Mouse (Mus musculus) hindbrain, embryonic 14.5 days (tissue): ENCODE results near the gene Cep104. TPM values are rescaled to one million over a fixed set of nuclear protein-coding genes. Genes with fewer than 3 reads are reported as not detected.
A peak's percentile ranks its signal among the peaks of the same experiment; 100 is the strongest.

Experiments used
- ATAC-seq: fragments of 200-750 bp; cut with Nextera tagmentation; 2 replicates; pipeline ENCODE4 v1.8.0; 2017; ENCODE audit warnings: moderate number of reproducible peaks, mild to moderate bottlenecking, moderate TSS enrichment, moderate library complexity; ENCODE audit not compliant: low FRiP score
- DNase-seq: peaks from one replicate; pipeline ENCODE4 v3.0.0-alpha.2; 2015; ENCODE audit warnings: low spot score
- H3K27ac ChIP-seq: fragments of 300-500 bp; sonication (generic); 2 replicates; pipeline ENCODE4 v1.5.1; 2014; ENCODE audit warnings: mild to moderate bottlenecking, moderate library complexity
- H3K27me3 ChIP-seq: fragments of 300-500 bp; sonication (generic); 2 replicates; pipeline ENCODE4 v1.6.1; 2014; ENCODE audit warnings: mild to moderate bottlenecking, low read length, mixed read lengths; ENCODE audit not compliant: control insufficient read depth, insufficient read depth
- H3K36me3 ChIP-seq: fragments of 300-500 bp; sonication (generic); replicated peaks from 2 replicates; pipeline ENCODE4 v1.6.1; 2014; ENCODE audit not compliant: control insufficient read depth, insufficient read depth
- H3K4me1 ChIP-seq: fragments of 300-500 bp; sonication (generic); replicated peaks from 2 replicates; pipeline ENCODE4 v1.6.1; 2014; ENCODE audit warnings: antibody characterized with exemption, low read length, mixed read lengths; ENCODE audit not compliant: control insufficient read depth, insufficient read depth
- H3K4me2 ChIP-seq: fragments of 300-500 bp; sonication (generic); replicated peaks from 2 replicates; pipeline ENCODE4 v1.6.1; 2014; ENCODE audit warnings: mild to moderate bottlenecking, moderate library complexity
- H3K4me3 ChIP-seq: fragments of 300-500 bp; sonication (generic); replicated peaks from 2 replicates; pipeline ENCODE4 v1.5.1; 2014; ENCODE audit warnings: mild to moderate bottlenecking, low read length
- H3K9ac ChIP-seq: fragments of 300-500 bp; sonication (generic); 2 replicates; pipeline ENCODE4 v1.6.1; 2014
- H3K9me3 ChIP-seq: fragments of 300-500 bp; sonication (generic); 2 replicates; pipeline ENCODE4 v1.6.1; 2016; ENCODE audit warnings: low read length; ENCODE audit not compliant: control insufficient read depth
- WGBS: fragments of 180-500 bp; shearing (Covaris S2); extraction: QIAGEN DNeasy Blood & Tissue Kit; methylation state at CpG from one replicate; pipeline ENCODE4 v1.1.7; 2014; 5-methylcytosine and 5-hydroxymethylcytosine counted together
- polyA plus RNA-seq: library from polyadenylated mRNA; unstranded; fragments of >200 nt; fragmentation: Nextera tagmentation; extraction: Ambion mirVana; gene quantifications from 2 replicates; pipeline ENCODE4 v1.2.1, GENCODE M21; 2014

The Cep104 gene
- polyA plus RNA-seq, 1 experiment from 2014 or later, result 15.3 TPM

GRCm38 (mm10) chr4:153951692-153952091 is 23.3 kb upstream of the Cep104 start:
- H3K36me3 ChIP-seq, result no peaks in the 10 kb centered on the region
- no peaks in the 10 kb centered on the region for H3K27me3 ChIP-seq
- H3K27ac ChIP-seq, result peak overlapping the region; percentile 38; the same call in 1 of the 2 replicates
- no peak for ATAC-seq
- H3K9ac ChIP-seq, result no peak overlapping the region
- H3K4me2 ChIP-seq, result no peak overlapping the region
- H3K4me1 ChIP-seq, result peaks cover 4% of the 10 kb centered on the region; the same call in 1 of the 2 replicates
- DNase-seq, result no peak
- no peak overlapping the region for H3K4me3 ChIP-seq
- no peaks in the 10 kb centered on the region for H3K9me3 ChIP-seq
- WGBS, result 18% methylated on average over 5 of the region's 5 CpGs

- Histone ChIP-seq H3K4me2 (no peak overlapping the region), H3K27ac (peak overlapping the region; percentile 29; the same call in 1 of the 2 replicates), H3K36me3 (peaks cover 11% of the 10 kb centered on the region), H3K27me3 (no peaks in the 10 kb centered on the region), H3K4me1 (peaks cover 16% of the 10 kb centered on the region), H3K9me3 (no peaks in the 10 kb centered on the region), H3K4me3 (no peak overlapping the region), H3K9ac (no peak overlapping the region)
- WGBS, result 70% methylated on average over 8 of the region's 8 CpGs
- DNase-seq (no peak), ATAC-seq (no peak)
These were observed 19.3 kb upstream of the Cep104 start for GRCm38 (mm10) chr4:153955651-153956050.

GRCm38 (mm10) chr4:153956569-153957405 is 18.2 kb upstream of the Cep104 start, which contains the start of gene A430005L14Rik:
Gene A430005L14Rik, plus strand, starts transcription at chr4:153957237.
- WGBS, result 2% methylated on average over 65 of the region's 67 CpGs
- H3K27ac ChIP-seq, result peak within 1 kb of the TSS; percentile 91

GRCm38 (mm10) chr4:153957444-153958250 is 17.3 kb upstream of the Cep104 start:
- H3K27ac ChIP-seq, result peak overlapping the region; percentile 85
- peak overlapping the region; percentile 90 for H3K4me2 ChIP-seq
- DNase-seq, result peak; percentile 24
- no peaks in the 10 kb centered on the region for H3K27me3 ChIP-seq
- ATAC-seq, result peak; percentile 55
- H3K4me1 ChIP-seq, result peaks cover 16% of the 10 kb centered on the region
- whole genome bisulfite sequencing, result under 1% methylated on average over 36 of the region's 37 CpGs
- H3K36me3 ChIP-seq, result peaks cover 31% of the 10 kb centered on the region
- peak overlapping the region; percentile 92 for H3K9ac ChIP-seq
- no peaks in the 10 kb centered on the region for H3K9me3 ChIP-seq
- H3K4me3 ChIP-seq, result peak overlapping the region; percentile 83

More at GRCm38 (mm10) chr4:153956569-153957405, 18.2 kb upstream of the Cep104 start, which contains the start of gene A430005L14Rik:
- Histone ChIP-seq H3K9ac (peak within 1 kb of the TSS; percentile 92), H3K4me3 (peak within 1 kb of the TSS; percentile 83), H3K4me1 (peaks cover 16% of the 10 kb centered on the region), H3K4me2 (peak within 1 kb of the TSS; percentile 90), H3K36me3 (peaks cover 23% of the 10 kb centered on the region), H3K9me3 (no peaks in the 10 kb centered on the region), H3K27me3 (no peaks in the 10 kb centered on the region)
- peak; percentile 94 for ATAC-seq
- peak; percentile 98 for DNase-seq

GRCm38 (mm10) chr4:153962631-153963030 is 12.4 kb upstream of the Cep104 start:
- H3K9me3 ChIP-seq, result no peaks in the 10 kb centered on the region
- H3K9ac ChIP-seq, result no peak overlapping the region
- H3K27me3 ChIP-seq, result no peaks in the 10 kb centered on the region
- H3K36me3 ChIP-seq, result peaks cover 77% of the 10 kb centered on the region
- no peak for DNase-seq
- H3K4me2 ChIP-seq, result no peak overlapping the region
- H3K4me1 ChIP-seq, result peaks cover 12% of the 10 kb centered on the region
- no peak overlapping the region for H3K4me3 ChIP-seq
- ATAC-seq, result no peak
- no peak overlapping the region for H3K27ac ChIP-seq
- 90% methylated on average over 7 of the region's 7 CpGs for WGBS

- ATAC-seq, result no peak
- peaks cover 89% of the 10 kb centered on the region for H3K36me3 ChIP-seq
- 93% methylated on average over 5 of the region's 5 CpGs for WGBS
These were observed 8.3 kb upstream of the Cep104 start for GRCm38 (mm10) chr4:153966651-153967050.

GRCm38 (mm10) chr4:153967556-153967955 is 7.4 kb upstream of the Cep104 start:
- DNase-seq (no peak), ATAC-seq (no peak)
- Histone ChIP-seq H3K9me3 (no peaks in the 10 kb centered on the region), H3K27ac (no peak overlapping the region), H3K27me3 (no peaks in the 10 kb centered on the region), H3K36me3 (peaks cover 83% of the 10 kb centered on the region), H3K4me1 (no peaks in the 10 kb centered on the region), H3K4me2 (no peak overlapping the region), H3K9ac (no peak overlapping the region), H3K4me3 (no peak overlapping the region)
- 87% methylated on average over 2 of the region's 2 CpGs for WGBS

More at GRCm38 (mm10) chr4:153966651-153967050, 8.3 kb upstream of the Cep104 start:
- Histone ChIP-seq H3K27me3 (no peaks in the 10 kb centered on the region), H3K9me3 (no peaks in the 10 kb centered on the region), H3K4me2 (no peak overlapping the region), H3K4me1 (no peaks in the 10 kb centered on the region), H3K9ac (no peak overlapping the region), H3K27ac (no peak overlapping the region), H3K4me3 (no peak overlapping the region)
- DNase-seq, result no peak

- Histone ChIP-seq H3K27me3 (no peaks in the 10 kb centered on the region), H3K4me3 (no peak overlapping the region), H3K27ac (no peak overlapping the region), H3K9ac (no peak overlapping the region), H3K4me1 (no peaks in the 10 kb centered on the region), H3K9me3 (no peaks in the 10 kb centered on the region), H3K4me2 (no peak overlapping the region), H3K36me3 (peaks cover 78% of the 10 kb centered on the region)
- 88% methylated on average over 2 of the region's 2 CpGs for WGBS
- no peak for ATAC-seq
- DNase-seq, result no peak
These were observed 6.9 kb upstream of the Cep104 start for GRCm38 (mm10) chr4:153968063-153968462.

GRCm38 (mm10) chr4:153975292-153975662 is 283 bp downstream of the Cep104 start:
- peaks cover 32% of the 10 kb centered on the region for H3K36me3 ChIP-seq
- peak; percentile 47 for DNase-seq
- under 1% methylated on average over 29 of the region's 33 CpGs for WGBS
- peak overlapping the region; percentile 89 for H3K4me3 ChIP-seq
- H3K9ac ChIP-seq, result peak overlapping the region; percentile 87
- peak overlapping the region; percentile 92 for H3K4me2 ChIP-seq
- no peaks in the 10 kb centered on the region for H3K9me3 ChIP-seq
- H3K27ac ChIP-seq, result peak overlapping the region; percentile 65; the same call in 1 of the 2 replicates
- peak; percentile 67 for ATAC-seq
- H3K27me3 ChIP-seq, result no peaks in the 10 kb centered on the region
- H3K4me1 ChIP-seq, result peaks cover 15% of the 10 kb centered on the region
